Mouse (Mus musculus) liver, embryonic 16.5 days (tissue): ENCODE measurements around the gene Col6a3. TPM values are rescaled to one million over a fixed set of nuclear protein-coding genes. Genes with fewer than 3 reads are reported as not detected.

Source experiments
- ATAC-seq: fragments of 200-750 bp; cut with Nextera tagmentation; 2 replicates; pipeline ENCODE4 v1.8.0; 2017; ENCODE audit warnings: low read depth, mild to moderate bottlenecking, moderate number of reproducible peaks, moderate library complexity
- H3K27ac ChIP-seq: fragments of 300-500 bp; sonication (generic); 2 replicates; pipeline ENCODE4 v1.5.1; 2014; ENCODE audit warnings: mild to moderate bottlenecking, low read length
- H3K27me3 ChIP-seq: fragments of 300-500 bp; sonication (generic); 2 replicates; pipeline ENCODE4 v1.6.1; 2014; ENCODE audit warnings: low read depth, low read length, mixed read lengths; ENCODE audit not compliant: control insufficient read depth, insufficient read depth
- H3K36me3 ChIP-seq: fragments of 300-500 bp; sonication (generic); 2 replicates; pipeline ENCODE4 v1.6.1; 2014; ENCODE audit warnings: mild to moderate bottlenecking; ENCODE audit not compliant: control insufficient read depth, insufficient read depth
- H3K4me1 ChIP-seq: fragments of 300-500 bp; sonication (generic); 2 replicates; pipeline ENCODE4 v1.6.1; 2014; ENCODE audit warnings: low read depth, low read length, mixed read lengths; ENCODE audit not compliant: control insufficient read depth
- H3K4me2 ChIP-seq: fragments of 300-500 bp; sonication (generic); 2 replicates; pipeline ENCODE4 v1.6.1; 2014; ENCODE audit warnings: low read depth, low read length, mixed read lengths
- H3K4me3 ChIP-seq: fragments of 300-500 bp; sonication (generic); 2 replicates; pipeline ENCODE4 v1.5.1; 2014; ENCODE audit warnings: low read depth, mild to moderate bottlenecking, low read length
- H3K9ac ChIP-seq: fragments of 300-500 bp; sonication (generic); 2 replicates; pipeline ENCODE4 v1.6.1; 2014; ENCODE audit warnings: low read depth, low read length
- H3K9me3 ChIP-seq: fragments of 300-500 bp; sonication (generic); replicated peaks from 2 replicates; pipeline ENCODE4 v1.6.1; 2016; ENCODE audit warnings: low read length; ENCODE audit not compliant: control insufficient read depth
- WGBS: fragments of 180-500 bp; shearing (Covaris S2); extraction: QIAGEN DNeasy Blood & Tissue Kit; methylation state at CpG from one replicate; pipeline ENCODE4 v1.1.7; 2014; ENCODE audit not compliant: insufficient replicate concordance; 5-methylcytosine and 5-hydroxymethylcytosine counted together
- polyA plus RNA-seq: library from polyadenylated mRNA; unstranded; fragments of >200 nt; fragmentation: Nextera tagmentation; extraction: Ambion mirVana; gene quantifications from 2 replicates; pipeline ENCODE4 v1.2.1, GENCODE M21; 2015

The Col6a3 gene
- polyA plus RNA-seq, 1 experiment from 2014 or later: 6.8 TPM

DNA sequence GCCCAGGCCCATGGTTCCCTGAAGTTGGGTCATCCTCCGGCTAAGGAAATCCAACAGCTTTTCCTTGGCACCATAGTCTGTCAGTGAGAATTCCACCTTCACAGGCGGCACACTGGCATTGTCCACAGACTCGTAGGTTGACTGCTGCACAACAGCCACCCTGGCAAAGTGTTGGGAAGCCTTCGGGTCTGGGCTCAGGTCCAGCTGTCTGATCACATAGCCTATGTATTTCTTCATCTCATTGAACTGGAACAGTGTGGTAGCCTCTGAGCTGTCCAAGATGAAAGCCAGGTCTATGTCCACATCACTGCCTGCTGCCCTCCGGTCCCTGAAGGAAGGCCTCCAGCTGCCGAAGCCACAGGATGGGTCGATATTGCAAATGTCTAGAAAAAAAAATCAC lies 64.7 kb downstream of the Col6a3 start:
- no peaks in the 10 kb centered on the region for H3K36me3 ChIP-seq
- no peaks in the 10 kb centered on the region for H3K4me1 ChIP-seq
- no peak overlapping the region for H3K4me3 ChIP-seq
- H3K27me3 ChIP-seq: no peaks in the 10 kb centered on the region
- WGBS: 74% methylated on average over 7 of the region's 7 CpGs
- H3K9ac ChIP-seq: no peak overlapping the region
- no peak overlapping the region for H3K27ac ChIP-seq
- ATAC-seq: no peak
- no peak overlapping the region for H3K4me2 ChIP-seq
- no peaks in the 10 kb centered on the region for H3K9me3 ChIP-seq

- WGBS: 28% methylated on average over 10 of the region's 10 CpGs
- no peaks in the 10 kb centered on the region for H3K4me1 ChIP-seq
- no peaks in the 10 kb centered on the region for H3K27me3 ChIP-seq
- no peaks in the 10 kb centered on the region for H3K9me3 ChIP-seq
- H3K9ac ChIP-seq: no peak overlapping the region
- H3K4me3 ChIP-seq: no peak overlapping the region
- no peak overlapping the region for H3K27ac ChIP-seq
- H3K4me2 ChIP-seq: no peak overlapping the region
- no peak for ATAC-seq
- H3K36me3 ChIP-seq: no peaks in the 10 kb centered on the region
These were observed 68.1 kb downstream of the Col6a3 start for GRCm38 (mm10) chr1:90775477-90776241.

GRCm38 (mm10) chr1:90771172-90771571 lies 72.6 kb downstream of the Col6a3 start:
- no peak overlapping the region for H3K4me3 ChIP-seq
- no peak for ATAC-seq
- no peaks in the 10 kb centered on the region for H3K27me3 ChIP-seq
- no peak overlapping the region for H3K4me2 ChIP-seq
- no peaks in the 10 kb centered on the region for H3K36me3 ChIP-seq
- H3K4me1 ChIP-seq: no peaks in the 10 kb centered on the region
- H3K9ac ChIP-seq: no peak overlapping the region
- no peak overlapping the region for H3K27ac ChIP-seq
- no peaks in the 10 kb centered on the region for H3K9me3 ChIP-seq
- 45% methylated on average over 4 of the region's 4 CpGs for WGBS

DNA sequence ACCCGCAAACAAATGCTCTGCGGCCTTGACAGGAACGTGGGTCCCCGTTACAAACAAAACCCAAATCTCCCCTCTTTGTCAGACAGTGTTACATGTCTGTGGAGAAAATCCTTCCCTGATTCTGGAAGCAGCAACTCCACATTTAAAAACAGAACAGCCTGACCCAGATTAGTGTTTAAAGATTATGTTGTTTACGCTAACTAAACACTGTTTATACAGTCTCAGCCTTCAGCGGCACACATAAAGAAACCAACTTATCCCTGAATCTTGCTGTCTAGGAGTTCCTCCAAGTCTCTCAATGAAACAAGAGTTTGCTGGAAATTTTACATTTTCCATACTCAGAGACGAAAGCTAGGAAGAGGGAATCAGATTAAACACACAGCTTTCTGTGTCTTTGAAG lies 73.7 kb downstream of the Col6a3 start:
- no peak for ATAC-seq
- no peaks in the 10 kb centered on the region for H3K36me3 ChIP-seq
- H3K9ac ChIP-seq: no peak overlapping the region
- no peaks in the 10 kb centered on the region for H3K27me3 ChIP-seq
- no peak overlapping the region for H3K4me2 ChIP-seq
- H3K9me3 ChIP-seq: no peaks in the 10 kb centered on the region
- no peak overlapping the region for H3K4me3 ChIP-seq
- H3K4me1 ChIP-seq: no peaks in the 10 kb centered on the region
- H3K27ac ChIP-seq: no peak overlapping the region
- 59% methylated on average over 7 of the region's 7 CpGs for WGBS

DNA sequence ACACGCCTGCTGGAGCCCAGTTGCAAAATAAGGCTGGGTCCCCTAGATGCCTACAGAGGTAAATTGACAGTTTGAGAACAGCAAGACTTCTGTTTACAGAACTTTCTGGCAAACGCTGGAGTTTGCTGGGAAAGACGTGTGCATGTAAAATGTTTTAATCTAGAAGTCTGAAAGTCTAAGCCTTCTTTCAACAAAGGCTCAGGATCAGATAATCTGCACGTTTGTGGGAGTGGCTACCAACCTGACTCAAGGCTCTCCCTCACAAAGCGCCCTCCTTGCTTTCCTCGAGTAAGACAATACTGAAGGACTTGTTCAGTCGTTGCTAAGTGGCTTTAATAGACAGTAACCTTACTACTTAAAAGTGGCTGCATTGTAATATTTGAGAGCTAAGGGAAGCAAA lies 74.5 kb downstream of the Col6a3 start:
- H3K27ac ChIP-seq: no peak overlapping the region
- no peak overlapping the region for H3K4me3 ChIP-seq
- WGBS: 44% methylated on average over 7 of the region's 7 CpGs
- H3K4me2 ChIP-seq: no peak overlapping the region
- no peaks in the 10 kb centered on the region for H3K4me1 ChIP-seq
- H3K9ac ChIP-seq: no peak overlapping the region
- H3K27me3 ChIP-seq: no peaks in the 10 kb centered on the region
- no peaks in the 10 kb centered on the region for H3K9me3 ChIP-seq
- no peak for ATAC-seq
- H3K36me3 ChIP-seq: no peaks in the 10 kb centered on the region

DNA sequence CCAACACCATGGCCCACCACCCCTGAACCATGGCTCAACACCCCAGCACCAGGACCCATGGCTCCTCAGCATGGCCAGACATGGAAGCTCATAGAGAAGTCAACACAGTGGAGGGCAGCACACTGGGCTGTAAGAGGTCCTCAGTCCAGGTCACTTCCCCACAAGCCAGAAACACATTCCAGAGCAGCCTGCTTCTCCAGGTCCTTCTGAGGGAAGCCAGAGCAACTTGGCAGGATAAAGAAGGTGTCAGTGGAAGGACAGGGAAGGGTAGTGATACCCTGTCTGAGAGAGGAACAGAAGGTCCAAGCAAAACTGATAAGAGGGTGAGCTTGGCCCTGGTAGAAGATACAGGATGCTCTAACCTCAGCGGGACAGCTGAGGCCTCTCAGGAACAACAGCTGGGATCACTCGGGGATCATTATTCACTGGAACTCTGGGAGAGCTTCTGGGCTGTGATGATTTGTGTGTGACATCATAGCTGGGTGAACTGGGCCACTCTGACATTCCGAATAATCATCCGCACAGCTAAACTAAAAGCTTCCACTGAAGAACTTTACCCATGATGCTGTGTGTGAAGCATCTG lies 85.6 kb downstream of the Col6a3 start:
- Histone ChIP-seq H3K36me3 (no peaks in the 10 kb centered on the region), H3K27ac (no peak overlapping the region), H3K9me3 (no peaks in the 10 kb centered on the region), H3K4me1 (no peaks in the 10 kb centered on the region), H3K4me3 (no peak overlapping the region), H3K27me3 (no peaks in the 10 kb centered on the region), H3K4me2 (no peak overlapping the region), H3K9ac (no peak overlapping the region)
- ATAC-seq: no peak
- WGBS: 56% methylated on average over 4 of the region's 4 CpGs

- H3K36me3 ChIP-seq: no peaks in the 10 kb centered on the region
- ATAC-seq: no peak
- WGBS: 48% methylated on average over 17 of the region's 17 CpGs
- H3K9me3 ChIP-seq: no peaks in the 10 kb centered on the region
- H3K27ac ChIP-seq: no peak overlapping the region
- H3K4me3 ChIP-seq: no peak overlapping the region
- H3K9ac ChIP-seq: no peak overlapping the region
- no peaks in the 10 kb centered on the region for H3K27me3 ChIP-seq
- no peak overlapping the region for H3K4me2 ChIP-seq
- no peaks in the 10 kb centered on the region for H3K4me1 ChIP-seq
These were observed 89.8 kb downstream of the Col6a3 start for GRCm38 (mm10) chr1:90753869-90754563.

- ATAC-seq: no peak
- 46% methylated on average over 4 of the region's 4 CpGs for WGBS
- Histone ChIP-seq H3K9ac (no peak overlapping the region), H3K27ac (no peak overlapping the region), H3K4me2 (no peak overlapping the region), H3K9me3 (no peaks in the 10 kb centered on the region), H3K36me3 (no peaks in the 10 kb centered on the region), H3K4me3 (no peak overlapping the region), H3K4me1 (no peaks in the 10 kb centered on the region), H3K27me3 (no peaks in the 10 kb centered on the region)
These were observed 92.5 kb downstream of the Col6a3 start for GRCm38 (mm10) chr1:90751221-90751620.

- no peak overlapping the region for H3K27ac ChIP-seq
These were observed 93.6 kb downstream of the Col6a3 start for GRCm38 (mm10) chr1:90750169-90750568.

More at GRCm38 (mm10) chr1:90750169-90750568, 93.6 kb downstream of the Col6a3 start:
- no peaks in the 10 kb centered on the region for H3K4me1 ChIP-seq
- no peak overlapping the region for H3K4me2 ChIP-seq
- no peaks in the 10 kb centered on the region for H3K36me3 ChIP-seq
- WGBS: 46% methylated on average over 8 of the region's 8 CpGs
- no peaks in the 10 kb centered on the region for H3K9me3 ChIP-seq
- H3K4me3 ChIP-seq: no peak overlapping the region
- ATAC-seq: no peak
- H3K27me3 ChIP-seq: no peaks in the 10 kb centered on the region
- H3K9ac ChIP-seq: no peak overlapping the region
